Mouse (Mus musculus): Measurements from ENCODE around the gene Tceal9. TPM values are rescaled to one million over a fixed set of nuclear protein-coding genes. Genes with fewer than 3 reads are reported as not detected.
A peak's percentile ranks its signal among the peaks of the same experiment; 100 is the strongest.

Tceal9 gene
- total and polyA plus RNA-seq, 3 experiments: 7.1 to 337 (median 252) TPM

- peak; percentile 13 for DNase-seq
These were observed 25.7 kb downstream of the Tceal9 start for GRCm38 (mm10) chrX:136270393-136271111.

- no peak for DNase-seq
These were observed 29.7 kb downstream of the Tceal9 start for GRCm38 (mm10) chrX:136274542-136274941.

GRCm38 (mm10) chrX:136275386-136275785 lies 30.5 kb downstream of the Tceal9 start:
- no peak for DNase-seq

DNA sequence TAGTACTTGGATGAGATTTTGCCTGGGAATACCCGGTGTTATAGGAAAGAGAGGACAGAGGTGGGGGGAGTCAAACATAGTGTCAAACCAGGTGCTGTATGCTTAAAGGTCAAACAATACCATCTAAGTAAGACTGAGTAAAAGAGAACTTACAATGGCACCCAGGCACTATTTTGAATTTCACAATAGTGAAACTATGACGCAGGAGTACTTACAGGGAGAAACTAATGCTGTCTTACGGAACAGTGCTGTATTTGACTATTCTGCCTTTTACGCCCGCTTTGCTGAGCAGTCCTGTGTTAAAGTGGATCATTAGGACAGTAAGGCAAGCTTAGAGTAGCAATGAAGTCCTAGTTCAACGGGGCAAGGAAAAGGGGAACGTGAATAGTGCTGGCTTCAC lies 32.7 kb downstream of the Tceal9 start:
- DNase-seq: no peak

- no peak for DNase-seq
These were observed 33.5 kb downstream of the Tceal9 start for GRCm38 (mm10) chrX:136278401-136278800.

DNA sequence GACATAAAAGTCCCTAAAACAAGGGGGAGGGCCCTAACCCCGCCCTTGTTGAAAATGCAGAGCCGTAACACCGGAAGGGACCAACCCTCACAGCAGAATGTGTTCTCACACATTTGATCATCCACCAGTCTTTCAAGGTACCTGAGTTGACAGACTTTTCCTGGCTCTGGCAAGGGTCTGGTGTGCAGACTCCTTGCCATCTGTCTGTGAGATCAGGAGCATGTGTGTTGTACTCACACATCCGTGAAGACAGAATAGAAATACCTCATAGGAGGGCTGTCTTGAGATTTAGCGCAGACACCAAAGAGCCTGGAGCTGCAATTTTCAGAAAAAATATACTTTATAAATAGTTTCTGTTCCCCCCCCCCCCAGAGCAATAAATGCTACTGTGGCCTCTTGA lies 34.5 kb downstream of the Tceal9 start:
- DNase-seq: no peak

- peak; percentile 14 for DNase-seq
These were observed 46.0 kb downstream of the Tceal9 start for GRCm38 (mm10) chrX:136290817-136291281.

Other genes with a start within 250 kb of the Tceal9 start
- 10 to 100 TPM in 1 of 2 experiments, 1 to 10 TPM in 1; 8.4 to 22.3 TPM for gene Arxes1, start 211.7 kb upstream of the Tceal9 start, total RNA-seq (2021)
- gene Arxes1, start 211.7 kb upstream of the Tceal9 start, polyA plus RNA-seq (2012; rRNA removed): 13.0 and 31.9 TPM in 2 replicates
- 10 to 100 TPM; 16.0 to 33.7 TPM for gene Bex2, start 176.8 kb upstream of the Tceal9 start, total RNA-seq (2021)
- gene Bex2, start 176.8 kb upstream of the Tceal9 start, polyA plus RNA-seq (2012; rRNA removed): 1.4 TPM in 2 replicates
- gene Nxf3, start 159.8 kb upstream of the Tceal9 start, total RNA-seq (2021): not detected
- gene Nxf3, start 159.8 kb upstream of the Tceal9 start, polyA plus RNA-seq (2012; rRNA removed): not detected in 2 replicates
- gene Bex4, start 106.1 kb upstream of the Tceal9 start, total RNA-seq (2021): 1 to 10 TPM; 3.3 to 7.9 TPM
- 0.30 TPM in 1 of 2 replicates, not detected in the other for gene Bex4, start 106.1 kb upstream of the Tceal9 start, polyA plus RNA-seq (2012; rRNA removed)
- gene Tceal8, start 72.7 kb upstream of the Tceal9 start, total RNA-seq (2021): 10 to 100 TPM; 37.1 to 56.5 TPM
- gene Tceal8, start 72.7 kb upstream of the Tceal9 start, polyA plus RNA-seq (2012; rRNA removed): 0.87 and 1.2 TPM in 2 replicates
- 1 to 10 TPM in 1 of 2 experiments, under 1 TPM in 1; 0.69 to 2.3 TPM for gene Tceal5, start 41.2 kb upstream of the Tceal9 start, total RNA-seq (2021)
- not detected in 2 replicates for gene Tceal5, start 41.2 kb upstream of the Tceal9 start, polyA plus RNA-seq (2012; rRNA removed)
- not detected for gene Tceal7, start 30.3 kb upstream of the Tceal9 start, total RNA-seq (2021)
- gene Tceal7, start 30.3 kb upstream of the Tceal9 start, polyA plus RNA-seq (2012; rRNA removed): not detected in 2 replicates
- gene Bex1, start 29.6 kb upstream of the Tceal9 start, total RNA-seq (2021): 10 to 100 TPM; 12.9 to 20.5 TPM
- 1.5 and 1.9 TPM in 2 replicates for gene Bex1, start 29.6 kb upstream of the Tceal9 start, polyA plus RNA-seq (2012; rRNA removed)
- 100 to 1,000 TPM in 1 of 2 experiments, 10 to 100 TPM in 1; 96.8 to 195 TPM for gene Bex3, start 25.2 kb downstream of the Tceal9 start, total RNA-seq (2021)
- gene Bex3, start 25.2 kb downstream of the Tceal9 start, polyA plus RNA-seq (2012; rRNA removed): 24.3 and 34.2 TPM in 2 replicates